Mouse (Mus musculus) C2C12 (cell line): ENCODE measurements around the gene Aimp2. TPM values are rescaled to one million over a fixed set of nuclear protein-coding genes. Genes with fewer than 3 reads are reported as not detected.

ENCODE experiments used
- H3K27me3 ChIP-seq: one replicate; pipeline ENCODE4 v1.6.1; 2011; ENCODE audit not compliant: control insufficient read depth, insufficient read depth, insufficient read length
- H3K36me3 ChIP-seq: one replicate; pipeline ENCODE4 v1.6.1; 2011; ENCODE audit not compliant: control insufficient read depth, insufficient read depth
- H3K4me3 ChIP-seq: one replicate; pipeline ENCODE4 v1.5.1; 2011; ENCODE audit warnings: mild to moderate bottlenecking, control low read depth; ENCODE audit not compliant: poor library complexity, insufficient read depth, severe bottlenecking
- H3K79me2 ChIP-seq: one replicate; pipeline ENCODE4 v1.6.1; 2011; ENCODE audit not compliant: control insufficient read depth, insufficient read depth
- H3K79me3 ChIP-seq: one replicate; pipeline ENCODE4 v1.6.1; 2011; ENCODE audit warnings: low read depth, control low read depth
- H3ac ChIP-seq: one replicate; pipeline ENCODE3; 2011; ENCODE audit warnings: low read depth; ENCODE audit not compliant: control insufficient read depth, insufficient read length
- CEBPB ChIP-seq: IDR thresholded peaks from one replicate; pipeline ENCODE4 v1.6.1; 2011; ENCODE audit warnings: low read depth, mild to moderate bottlenecking, control low read depth, moderate library complexity
- CTCF ChIP-seq: IDR thresholded peaks from one replicate; pipeline ENCODE4 v1.5.1; 2011; ENCODE audit not compliant: control insufficient read depth, insufficient read depth, insufficient read length
- FOSL1 ChIP-seq: IDR thresholded peaks from one replicate; pipeline ENCODE4 v1.8.0; 2011; ENCODE audit warnings: mild to moderate bottlenecking, low read length; ENCODE audit not compliant: poor library complexity, insufficient read depth, severe bottlenecking
- MAX ChIP-seq: IDR thresholded peaks from one replicate; pipeline ENCODE4 v1.6.1; 2011; ENCODE audit warnings: mild to moderate bottlenecking, control low read depth
- MYOD1 ChIP-seq: IDR thresholded peaks from one replicate; pipeline ENCODE4 v1.6.1; 2011; ENCODE audit warnings: low read depth; ENCODE audit not compliant: control insufficient read depth, insufficient read length
- MYOG ChIP-seq: IDR thresholded peaks from one replicate; pipeline ENCODE4 v1.6.1; 2011; ENCODE audit not compliant: control insufficient read depth, insufficient read length; ENCODE audit errors: extremely low read depth
- USF1 ChIP-seq: IDR thresholded peaks from one replicate; pipeline ENCODE4 v1.6.1; 2011; ENCODE audit warnings: low read depth, mild to moderate bottlenecking, control low read depth, moderate library complexity
- polyA plus RNA-seq: library from polyadenylated mRNA; unstranded; fragments of >200 nt; fragmentation: generic; extraction: Trizol; gene quantifications from one replicate; pipeline ENCODE4 v1.2.1, GENCODE M21; 2012; ENCODE audit warnings: missing spikeins

The Aimp2 gene
- polyA plus RNA-seq, 1 experiment: 158 TPM

DNA sequence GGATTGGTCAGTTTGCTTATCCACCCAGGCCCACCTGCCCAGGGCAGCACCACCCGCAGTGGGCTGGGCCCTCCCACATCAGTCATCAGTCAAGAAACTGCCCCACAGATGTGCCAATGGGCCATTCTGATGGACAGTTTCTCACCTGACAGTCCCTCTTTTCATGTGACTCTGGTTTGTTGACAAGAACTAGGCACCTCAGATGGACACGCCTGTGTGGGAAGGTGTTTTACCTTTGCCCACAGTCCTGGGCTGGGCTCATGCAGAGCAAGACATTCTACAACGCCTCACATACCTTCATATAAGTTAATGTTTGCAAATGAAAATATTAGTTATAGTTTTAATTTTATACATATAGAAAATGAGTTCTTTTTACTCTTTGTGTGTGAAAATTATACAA, 8.5 kb upstream of the Aimp2 start:
- Histone ChIP-seq H3K36me3 (peaks cover 77% of the 10 kb centered on the region), H3K79me2 (peaks cover 14% of the 10 kb centered on the region), H3K4me3 (no peak overlapping the region), H3K27me3 (no peaks in the 10 kb centered on the region), H3ac (no peak overlapping the region), H3K79me3 (peaks cover 5% of the 10 kb centered on the region)
- no peak for TF ChIP-seq FOSL1
- no peak for TF ChIP-seq MAX
- TF ChIP-seq MYOG: no peak
- TF ChIP-seq CTCF: no peak
- TF ChIP-seq CEBPB: no peak
- TF ChIP-seq USF1: no peak
- no peak for TF ChIP-seq MYOD1

DNA sequence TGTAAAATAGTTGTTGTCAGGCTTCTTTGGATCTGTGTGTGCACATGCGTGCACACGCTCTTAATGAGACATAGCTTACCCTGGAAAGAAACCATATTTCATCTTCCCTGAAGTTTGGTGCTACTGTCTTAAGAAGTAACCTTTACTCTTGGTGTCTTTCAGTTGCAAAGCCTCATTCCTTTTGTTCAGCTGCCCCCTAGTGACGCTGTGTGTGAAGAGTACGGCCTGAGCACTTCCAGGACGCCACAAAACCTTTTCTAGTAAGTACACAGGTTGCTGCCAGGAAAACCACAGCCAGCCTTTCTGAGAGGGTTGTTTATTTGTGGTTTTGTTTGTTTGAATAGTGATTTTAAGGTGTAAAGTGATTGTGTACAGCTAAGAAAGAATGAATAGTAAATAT, 7.8 kb upstream of the Aimp2 start:
- Histone ChIP-seq H3K79me2 (peaks cover 21% of the 10 kb centered on the region), H3K79me3 (peaks cover 10% of the 10 kb centered on the region), H3K36me3 (peaks cover 72% of the 10 kb centered on the region), H3ac (no peak overlapping the region), H3K4me3 (no peak overlapping the region), H3K27me3 (no peaks in the 10 kb centered on the region)
- TF ChIP-seq CTCF (peak; percentile 36), USF1 (no peak)

- H3K36me3 ChIP-seq: peaks cover 60% of the 10 kb centered on the region
- no peak overlapping the region for H3ac ChIP-seq
- TF ChIP-seq FOSL1: no peak
- TF ChIP-seq MYOD1: no peak
- no peak for TF ChIP-seq USF1
- TF ChIP-seq CEBPB: no peak
- peaks cover 11% of the 10 kb centered on the region for H3K79me3 ChIP-seq
- H3K79me2 ChIP-seq: peaks cover 33% of the 10 kb centered on the region
- H3K4me3 ChIP-seq: no peak overlapping the region
- no peaks in the 10 kb centered on the region for H3K27me3 ChIP-seq
Observed at GRCm38 (mm10) chr5:143916221-143916620, 6.6 kb upstream of the Aimp2 start.

GRCm38 (mm10) chr5:143908926-143909325, 721 bp downstream of the Aimp2 start:
- peaks cover 51% of the 10 kb centered on the region for H3K79me3 ChIP-seq
- H3K79me2 ChIP-seq: peaks cover 97% of the 10 kb centered on the region
- peaks cover 48% of the 10 kb centered on the region for H3K36me3 ChIP-seq
- H3K4me3 ChIP-seq: peak overlapping the region; percentile 63
- H3ac ChIP-seq: peak overlapping the region; percentile 74
- TF ChIP-seq MYOG (no peak), CTCF (no peak), MYOD1 (no peak), MAX (no peak), FOSL1 (no peak), CEBPB (no peak), USF1 (no peak)
- no peaks in the 10 kb centered on the region for H3K27me3 ChIP-seq

GRCm38 (mm10) chr5:143906429-143906828, 3.2 kb downstream of the Aimp2 start:
- no peak for TF ChIP-seq CTCF
- TF ChIP-seq MYOD1: no peak
- no peak for TF ChIP-seq MYOG
- TF ChIP-seq FOSL1: no peak
- TF ChIP-seq USF1: no peak
- no peak for TF ChIP-seq MAX
- no peak for TF ChIP-seq CEBPB
- peaks cover 56% of the 10 kb centered on the region for H3K36me3 ChIP-seq
- H3K79me2 ChIP-seq: peaks cover 74% of the 10 kb centered on the region
- H3ac ChIP-seq: no peak overlapping the region
- H3K27me3 ChIP-seq: no peaks in the 10 kb centered on the region
- H3K4me3 ChIP-seq: no peak overlapping the region
- peaks cover 43% of the 10 kb centered on the region for H3K79me3 ChIP-seq

DNA sequence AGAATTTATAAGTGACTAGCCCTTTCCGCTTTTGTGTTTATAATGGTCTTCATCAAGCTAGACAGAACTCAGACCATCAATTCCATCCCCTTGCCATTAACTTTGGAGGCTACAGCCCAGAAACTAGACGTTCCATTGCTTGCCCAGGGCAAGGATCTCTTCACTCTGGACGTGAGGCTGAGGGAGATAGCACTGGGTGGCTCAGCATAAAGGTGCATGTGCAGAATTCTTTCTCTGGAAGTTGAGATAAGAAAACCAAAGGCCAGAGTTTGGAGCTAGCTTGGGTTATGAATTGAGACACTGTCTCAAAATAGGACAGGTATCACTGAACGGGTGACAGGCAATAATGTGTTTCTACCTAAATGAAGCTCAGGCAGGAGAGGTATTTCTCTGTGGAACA, 5.8 kb downstream of the Aimp2 start:
- no peak overlapping the region for H3K4me3 ChIP-seq
- no peak for TF ChIP-seq CTCF
- TF ChIP-seq MAX: no peak
- no peak for TF ChIP-seq MYOG
- peaks cover 73% of the 10 kb centered on the region for H3K36me3 ChIP-seq
- peaks cover 29% of the 10 kb centered on the region for H3K79me3 ChIP-seq
- peaks cover 51% of the 10 kb centered on the region for H3K79me2 ChIP-seq
- H3ac ChIP-seq: no peak overlapping the region
- no peaks in the 10 kb centered on the region for H3K27me3 ChIP-seq

DNA sequence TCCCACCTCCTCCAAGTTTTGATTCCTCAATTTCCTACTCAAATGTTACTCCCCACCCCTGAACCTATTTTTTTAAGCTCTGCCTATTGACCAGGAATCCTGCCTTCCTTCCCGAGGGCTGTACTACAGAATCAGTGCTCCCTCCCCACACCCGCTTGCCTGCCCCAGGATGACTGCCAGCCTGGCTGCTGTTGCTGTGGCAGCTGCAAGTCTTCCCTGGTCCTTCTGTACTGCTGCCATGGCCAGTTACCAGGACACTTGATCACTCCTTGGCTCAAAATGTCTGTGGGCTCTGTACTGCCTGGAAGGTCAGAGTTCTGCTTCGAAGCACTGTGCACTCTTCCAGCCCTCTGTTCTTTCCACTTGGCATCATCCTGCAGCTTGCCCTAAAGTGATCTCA, 7.5 kb downstream of the Aimp2 start:
- no peak overlapping the region for H3K4me3 ChIP-seq

More for the DNA sequence above, 7.5 kb downstream of the Aimp2 start:
- TF ChIP-seq FOSL1 (no peak), USF1 (no peak), MAX (no peak), CTCF (no peak), MYOG (no peak), CEBPB (no peak), MYOD1 (no peak)
- Histone ChIP-seq H3K27me3 (no peaks in the 10 kb centered on the region), H3K36me3 (peaks cover 74% of the 10 kb centered on the region), H3K79me2 (peaks cover 34% of the 10 kb centered on the region), H3ac (no peak overlapping the region), H3K79me3 (peaks cover 14% of the 10 kb centered on the region)
